Mouse (Mus musculus) E14TG2a.4 (cell line): ENCODE data around the gene C1rb.

Source experiments
- CTCF ChIP-seq: conservative IDR thresholded peaks from 2 replicates; pipeline ENCODE4 v1.5.1; 2014; ENCODE audit warnings: low read length
- NANOG ChIP-seq: IDR thresholded peaks from 2 replicates; pipeline ENCODE4 v1.6.1; 2014; ENCODE audit warnings: borderline replicate concordance, low read length, mixed read lengths
- POU5F1 ChIP-seq: IDR thresholded peaks from 2 replicates; pipeline ENCODE4 v1.6.1; 2014; ENCODE audit warnings: low read length, borderline replicate concordance

DNA sequence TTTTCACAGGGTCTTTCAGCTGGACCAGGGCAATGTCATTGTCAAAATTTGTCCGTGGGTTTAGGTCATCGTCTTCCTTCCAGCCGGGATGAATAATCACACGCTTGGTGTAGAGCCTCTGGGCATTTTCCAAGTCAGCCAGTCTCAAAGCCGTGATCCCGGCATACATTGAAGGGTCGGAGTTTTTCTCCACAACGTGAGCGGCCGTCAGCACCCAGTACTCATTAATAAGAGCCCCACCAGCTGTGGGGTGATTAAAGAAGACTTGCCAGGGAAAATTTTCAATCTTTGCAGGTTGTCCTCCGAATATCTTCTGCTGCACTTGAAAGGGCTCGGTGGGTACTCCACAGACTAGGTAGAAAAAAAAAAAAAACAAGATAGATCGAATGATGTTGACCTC lies 55.5 kb downstream of the C1rb start:
- TF ChIP-seq CTCF, result no peak
- TF ChIP-seq NANOG, result no peak
- TF ChIP-seq POU5F1, result no peak
